Mouse (Mus musculus) CH12.LX (cell line): ENCODE measurements around the gene Nptx1.

ENCODE experiments used
- BHLHE40 ChIP-seq: IDR thresholded peaks from 2 replicates; pipeline ENCODE4 v1.6.1; 2011; ENCODE audit warnings: mild to moderate bottlenecking, low read depth, low read length, improper control_type of control experiment
- CTCF ChIP-seq, 2 experiments: IDR thresholded peaks in 1 of 2; conservative IDR thresholded peaks in 1 of 2; 2 replicates each; pipeline ENCODE4 v1.5.1; 2011 to 2012; ENCODE audit warnings: low read depth in 2 of 2, low read length in 2 of 2, improper control_type of control experiment in 1 of 2, inconsistent platforms in 1 of 2, mild to moderate bottlenecking in 1 of 2, moderate library complexity in 1 of 2
- EP300 ChIP-seq: IDR thresholded peaks from 2 replicates; pipeline ENCODE4 v1.6.1; 2011; ENCODE audit warnings: low read length, improper control_type of control experiment
- MXI1 ChIP-seq: IDR thresholded peaks from 2 replicates; pipeline ENCODE4 v1.6.1; 2011; ENCODE audit warnings: mild to moderate bottlenecking, low read depth, low read length, improper control_type of control experiment
- NRF1 ChIP-seq: IDR thresholded peaks from 2 replicates; pipeline ENCODE4 v1.6.1; 2014; ENCODE audit warnings: low read depth, mild to moderate bottlenecking, inconsistent platforms, low read length, improper control_type of control experiment, moderate library complexity
- POLR2A ChIP-seq: IDR thresholded peaks from 2 replicates; pipeline ENCODE4 v1.6.1; 2011; ENCODE audit warnings: low read depth, mild to moderate bottlenecking, improper control_type of control experiment, low read length
- SIN3A ChIP-seq: IDR thresholded peaks from 2 replicates; pipeline ENCODE4 v1.6.1; 2012; ENCODE audit warnings: low read length, improper control_type of control experiment, inconsistent platforms
- TCF12 ChIP-seq: IDR thresholded peaks from 2 replicates; pipeline ENCODE4 v1.6.1; 2014; ENCODE audit warnings: low read depth, mild to moderate bottlenecking, inconsistent platforms, low read length, improper control_type of control experiment
- ZC3H11A ChIP-seq: IDR thresholded peaks from 2 replicates; pipeline ENCODE4 v1.6.1; 2012; ENCODE audit warnings: low read depth, mild to moderate bottlenecking, inconsistent platforms, low read length, improper control_type of control experiment
- ZMIZ1 ChIP-seq: IDR thresholded peaks from 2 replicates; pipeline ENCODE4 v1.6.1; 2012; ENCODE audit warnings: low read depth, mild to moderate bottlenecking, inconsistent platforms, low read length, improper control_type of control experiment

GRCm38 (mm10) chr11:119499297-119499696 is 48.3 kb downstream of the Nptx1 start:
- TF ChIP-seq EP300: no peak
- TF ChIP-seq ZMIZ1: no peak
- no peak for TF ChIP-seq CTCF (conservative IDR thresholded peaks at IDR 0.05 in 1 of 2, IDR thresholded peaks at IDR 0.05 in 1 of 2; ENCODE audit: low read depth in 2 of 2, low read length in 2 of 2)
- no peak for TF ChIP-seq ZC3H11A
- no peak for TF ChIP-seq TCF12
- no peak for TF ChIP-seq POLR2A
- TF ChIP-seq MXI1: no peak
- TF ChIP-seq SIN3A: no peak
- no peak for TF ChIP-seq BHLHE40
- TF ChIP-seq NRF1: no peak
